Mouse (Mus musculus) retina, adult 2 months (tissue): ENCODE data around the gene Tnfsf4.

Source experiments
- DNase-seq: peaks from one replicate; pipeline ENCODE4 v3.0.0-alpha.2; 2012; ENCODE audit warnings: low read depth, low spot score

Tnfsf4 gene

GRCm38 (mm10) chr1:161394931-161395459, at the start of gene Tnfsf4:
Gene Tnfsf4 (plus strand): TSS chr1:161395409.
- no peak for DNase-seq

- no peak for DNase-seq
Observed at GRCm38 (mm10) chr1:161350981-161351380, 44.2 kb upstream of the Tnfsf4 start.

GRCm38 (mm10) chr1:161365006-161365405, 30.2 kb upstream of the Tnfsf4 start:
- no peak for DNase-seq

- no peak for DNase-seq
Observed at GRCm38 (mm10) chr1:161371919-161372318, 23.3 kb upstream of the Tnfsf4 start.

- no peak for DNase-seq
Observed at GRCm38 (mm10) chr1:161375866-161376265, 19.3 kb upstream of the Tnfsf4 start.

- DNase-seq: no peak
Observed at GRCm38 (mm10) chr1:161378571-161378970, 16.6 kb upstream of the Tnfsf4 start.

- DNase-seq: no peak
Observed at GRCm38 (mm10) chr1:161379685-161380424, 15.4 kb upstream of the Tnfsf4 start.

GRCm38 (mm10) chr1:161380425-161380780, 14.8 kb upstream of the Tnfsf4 start:
- no peak for DNase-seq

GRCm38 (mm10) chr1:161390066-161390465, 5.1 kb upstream of the Tnfsf4 start:
- no peak for DNase-seq

GRCm38 (mm10) chr1:161392906-161393305, 2.3 kb upstream of the Tnfsf4 start:
- no peak for DNase-seq

GRCm38 (mm10) chr1:161395610-161396009, 401 bp downstream of the Tnfsf4 start:
- no peak for DNase-seq

- DNase-seq: no peak
Observed at GRCm38 (mm10) chr1:161396351-161396750, 1.1 kb downstream of the Tnfsf4 start.

- peak; percentile 38 for DNase-seq
Observed at GRCm38 (mm10) chr1:161400126-161400525, 4.9 kb downstream of the Tnfsf4 start.

- DNase-seq: no peak
Observed at GRCm38 (mm10) chr1:161403061-161403460, 7.9 kb downstream of the Tnfsf4 start.

GRCm38 (mm10) chr1:161406480-161406879, 11.3 kb downstream of the Tnfsf4 start:
- DNase-seq: no peak

GRCm38 (mm10) chr1:161419926-161420325, 24.7 kb downstream of the Tnfsf4 start:
- DNase-seq: no peak

GRCm38 (mm10) chr1:161420646-161421045, 25.4 kb downstream of the Tnfsf4 start:
- no peak for DNase-seq

- DNase-seq: no peak
Observed at GRCm38 (mm10) chr1:161426277-161427056, 31.3 kb downstream of the Tnfsf4 start.

- DNase-seq: no peak
Observed at GRCm38 (mm10) chr1:161427057-161427311, 31.8 kb downstream of the Tnfsf4 start.

- no peak for DNase-seq
Observed at GRCm38 (mm10) chr1:161435781-161436180, 40.6 kb downstream of the Tnfsf4 start.

- DNase-seq: no peak
Observed at GRCm38 (mm10) chr1:161436503-161436902, 41.3 kb downstream of the Tnfsf4 start.

GRCm38 (mm10) chr1:161444858-161445257, 49.6 kb downstream of the Tnfsf4 start:
- no peak for DNase-seq

- DNase-seq: no peak
Observed at GRCm38 (mm10) chr1:161451683-161452245, 56.6 kb downstream of the Tnfsf4 start.
